Mouse (Mus musculus) liver, postnatal 0 days (tissue): ENCODE measurements around the gene Cd244a.

Source experiments
- CTCF ChIP-seq: sonication (generic); IDR thresholded peaks from 2 replicates; pipeline ENCODE4 v1.5.1; 2016; ENCODE audit warnings: antibody characterized with exemption, low read depth
- EP300 ChIP-seq: IDR thresholded peaks from 2 replicates; pipeline ENCODE4 v1.6.1; 2016; ENCODE audit warnings: antibody characterized with exemption, low read depth, mild to moderate bottlenecking

DNA sequence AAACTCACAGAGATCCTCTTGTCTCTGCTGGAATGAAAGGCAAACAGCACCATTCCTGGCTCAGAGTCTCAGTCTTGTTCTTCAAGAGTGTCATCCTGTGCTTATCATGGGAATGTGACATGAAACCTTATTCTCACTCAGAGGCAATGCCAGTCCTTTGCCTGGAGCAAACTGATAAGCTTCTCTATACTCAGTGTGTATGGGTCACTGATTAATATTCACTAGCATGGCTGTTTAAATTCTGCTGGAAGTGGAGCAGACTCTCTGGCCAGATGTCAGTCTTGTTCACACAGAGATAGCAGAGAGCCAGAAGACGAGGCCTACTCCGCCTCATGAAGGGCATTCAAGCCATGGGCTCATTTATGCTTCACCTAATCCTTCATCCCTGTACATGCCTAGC lies 25.6 kb downstream of the Cd244a start:
- no peak for TF ChIP-seq CTCF
- peak; percentile 63; the same call in 1 of the 2 replicates for TF ChIP-seq EP300
